Comparison of ENCODE assay signal across 13 mouse cellular contexts in the genomic region with DNA sequence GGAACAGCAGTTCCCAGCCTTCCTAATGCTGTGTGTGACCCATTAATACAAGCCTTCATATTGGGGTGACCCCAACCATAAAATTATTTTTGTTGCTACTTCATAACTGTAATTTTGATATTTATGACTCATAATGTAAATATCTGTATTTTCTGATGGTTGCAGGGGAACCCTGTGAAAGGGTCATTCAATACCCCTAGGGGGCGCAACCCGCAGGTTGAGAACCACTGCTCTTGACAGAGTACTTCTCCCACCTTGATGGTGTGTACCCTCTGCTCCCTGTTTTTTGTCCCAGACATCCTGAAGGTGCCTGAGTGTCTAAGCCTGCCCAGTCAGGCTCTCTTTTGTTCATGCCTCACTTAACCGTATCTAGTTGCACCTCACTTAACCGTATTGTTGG. TPM values are rescaled to one million over a fixed set of nuclear protein-coding genes. Genes with fewer than 3 reads are reported as not detected.
DNase-seq lines count a peak whose midpoint lies in the region; ATAC-seq and TF ChIP-seq lines count a peak whose summit lies in the region.
"Had no signal": no experiment of that assay in that cellular context is flagged by ENCODE, and none has a peak within 500 bp of the region (broad histone marks: within the 10 kb centered on the region; RNA-seq: fewer than 3 reads in every experiment).

No protein-coding gene starts in this region.

- TF ChIP-seq CTCF in liver, embryonic 14.5 days (IDR thresholded peaks at IDR 0.05; ENCODE audit: low read depth): peak; percentile 32
- peak; percentile 59 for TF ChIP-seq CTCF in Patski (IDR thresholded peaks at IDR 0.05)

- no peaks in the 10 kb centered on the region for H3K36me3 ChIP-seq in liver, embryonic 14.5 days (replicated peaks; ENCODE audit: control insufficient read depth, insufficient read depth, low read depth)
- no peaks in the 10 kb centered on the region for H3K36me3 ChIP-seq in liver, embryonic 11.5 days (ENCODE audit: control insufficient read depth, insufficient read depth, low read length)
- H3K36me3 ChIP-seq in forebrain, embryonic 15.5 days: no peaks in the 10 kb centered on the region
- H3K36me3 ChIP-seq: embryonic facial prominence, embryonic 12.5 days; stomach, embryonic 15.5 days had no signal

- TF ChIP-seq EP300 in liver, embryonic 14.5 days (IDR thresholded peaks at IDR 0.05; ENCODE audit: low read depth): no peak

- no peak for ATAC-seq in liver, embryonic 14.5 days (ENCODE audit: insufficient read depth)
- no peak for ATAC-seq in liver, embryonic 11.5 days (replicated peaks; ENCODE audit: low FRiP score)
- no peak for ATAC-seq in Patski
- no peak for ATAC-seq in forebrain, embryonic 15.5 days (replicated peaks)
- ATAC-seq in frontal cortex, adult (ENCODE audit: low TSS enrichment): no peak

- POLR2A ChIA-PET in Patski (lab: Charles Lee): no interaction called here

- no peak overlapping the region for H3K27ac ChIP-seq in liver, embryonic 14.5 days
- no peak overlapping the region for H3K27ac ChIP-seq in liver, embryonic 11.5 days (ENCODE audit: low read depth, low read length)
- H3K27ac ChIP-seq in forebrain, embryonic 15.5 days (replicated peaks): no peak overlapping the region
- H3K27ac ChIP-seq: embryonic facial prominence, embryonic 12.5 days; hindbrain, embryonic 14.5 days; stomach, embryonic 15.5 days had no signal

- H3K9me3 ChIP-seq in liver, embryonic 14.5 days (ENCODE audit: control insufficient read depth, low read length): no peaks in the 10 kb centered on the region
- H3K9me3 ChIP-seq in liver, embryonic 11.5 days (ENCODE audit: control insufficient read depth, low read length): no peaks in the 10 kb centered on the region
- H3K9me3 ChIP-seq in forebrain, embryonic 15.5 days: no peaks in the 10 kb centered on the region
- H3K9me3 ChIP-seq: embryonic facial prominence, embryonic 12.5 days; stomach, embryonic 15.5 days had no signal

- H3K27me3 ChIP-seq in liver, embryonic 14.5 days (ENCODE audit: control insufficient read depth, insufficient read depth, low read length): no peaks in the 10 kb centered on the region
- no peaks in the 10 kb centered on the region for H3K27me3 ChIP-seq in liver, embryonic 11.5 days (replicated peaks; ENCODE audit: control insufficient read depth, insufficient read depth, low read length)
- H3K27me3 ChIP-seq in Patski: no peaks in the 10 kb centered on the region
- no peaks in the 10 kb centered on the region for H3K27me3 ChIP-seq in forebrain, embryonic 15.5 days
- H3K27me3 ChIP-seq: embryonic facial prominence, embryonic 12.5 days; stomach, embryonic 15.5 days had no signal

- 68% methylated on average over 4 of the region's 4 CpGs for WGBS in liver, embryonic 14.5 days (ENCODE audit: insufficient replicate concordance)
- WGBS in liver, embryonic 11.5 days: 80% methylated on average over 4 of the region's 4 CpGs
- WGBS in forebrain, embryonic 15.5 days: 95% methylated on average over 4 of the region's 4 CpGs

- no peak overlapping the region for H3K9ac ChIP-seq in liver, embryonic 14.5 days (replicated peaks)
- H3K9ac ChIP-seq in liver, embryonic 11.5 days (ENCODE audit: low read depth, low read length): no peak overlapping the region
- H3K9ac ChIP-seq in forebrain, embryonic 15.5 days (replicated peaks): no peak overlapping the region
- H3K9ac ChIP-seq: embryonic facial prominence, embryonic 12.5 days; hindbrain, embryonic 14.5 days; stomach, embryonic 15.5 days had no signal

- CTCF ChIA-PET in Patski (lab: Charles Lee): no interaction called here

- no peak overlapping the region for H3K4me2 ChIP-seq in liver, embryonic 14.5 days (ENCODE audit: low read depth)
- no peak overlapping the region for H3K4me2 ChIP-seq in liver, embryonic 11.5 days
- no peak overlapping the region for H3K4me2 ChIP-seq in forebrain, embryonic 15.5 days (replicated peaks)
- H3K4me2 ChIP-seq: embryonic facial prominence, embryonic 12.5 days; hindbrain, embryonic 14.5 days; stomach, embryonic 15.5 days had no signal

- no peaks in the 10 kb centered on the region for H3K4me1 ChIP-seq in liver, embryonic 14.5 days (replicated peaks; ENCODE audit: control insufficient read depth in 2 of 2, insufficient read depth in 2 of 2, low read length in 1 of 2)
- no peaks in the 10 kb centered on the region for H3K4me1 ChIP-seq in liver, embryonic 11.5 days (replicated peaks; ENCODE audit: control insufficient read depth, insufficient read depth, low read length)
- H3K4me1 ChIP-seq in forebrain, embryonic 15.5 days: no peaks in the 10 kb centered on the region
- H3K4me1 ChIP-seq: embryonic facial prominence, embryonic 12.5 days; stomach, embryonic 15.5 days had no signal

- in situ Hi-C loops in Patski (cut with MboI; ENCODE audit: low pct_unique_long_range_greater_than_20kb): loop anchor here (5.0 kb wide), 2 partner anchors 95 to 350 kb away; no protein-coding TSS in a partner anchor

- H3K4me3 ChIP-seq in liver, embryonic 14.5 days (ENCODE audit: insufficient read depth in 1 of 2, low read depth in 2 of 2, low read length in 2 of 2): no peak overlapping the region
- H3K4me3 ChIP-seq in liver, embryonic 11.5 days (ENCODE audit: low read depth, low read length): no peak overlapping the region
- no peak overlapping the region for H3K4me3 ChIP-seq in forebrain, embryonic 15.5 days
- H3K4me3 ChIP-seq: embryonic facial prominence, embryonic 12.5 days; stomach, embryonic 15.5 days had no signal

- DNase-seq in cerebellum, postnatal 10 days: peak; percentile 30 to 49
- DNase-seq in cerebellum, adult 9-10 months: no peak
- DNase-seq in liver, embryonic 14.5 days (ENCODE audit: low read depth in 3 of 3, low spot score in 3 of 3): no peak
- no peak for DNase-seq in liver, embryonic 11.5 days (ENCODE audit: low spot score)
- DNase-seq in 3T3-L1 (ENCODE audit: low read depth, low spot score) (peak; percentile 15), Patski (ENCODE audit: low read depth, low spot score) (no peak)
- DNase-seq: gastrocnemius, postnatal 14 days; lung, postnatal 10 days had no signal

RNA-seq across cellular contexts. Expression of a gene that starts 27.2 kb away (rescaled TPM):
- polyA plus RNA-seq in liver, embryonic 14.5 days (2012; rRNA removed): 11.9 and 12.4 TPM in 2 replicates
- 14.2 and 17.3 TPM in 2 replicates for polyA plus RNA-seq in liver, embryonic 14.5 days (2014; fragmentation: Nextera tagmentation; extraction: Ambion mirVana)
- polyA plus RNA-seq in liver, embryonic 11.5 days (2014; fragmentation: Nextera tagmentation; extraction: Ambion mirVana): 21.6 and 23.1 TPM in 2 replicates
- polyA plus RNA-seq in Patski (2021): 81.4 TPM
- 50.5 and 54.1 TPM in 2 replicates for polyA plus RNA-seq in forebrain, embryonic 15.5 days (2015; fragmentation: Nextera tagmentation; extraction: Ambion mirVana)

RNA-seq across cellular contexts. Expression of a gene that starts 27.7 kb away (rescaled TPM):
- 2.5 and 3.4 TPM in 2 replicates for polyA plus RNA-seq in liver, embryonic 14.5 days (2012; rRNA removed)
- polyA plus RNA-seq in liver, embryonic 14.5 days (2014; fragmentation: Nextera tagmentation; extraction: Ambion mirVana): 3.9 and 5.1 TPM in 2 replicates
- 4.2 and 4.6 TPM in 2 replicates for polyA plus RNA-seq in liver, embryonic 11.5 days (2014; fragmentation: Nextera tagmentation; extraction: Ambion mirVana)
- polyA plus RNA-seq in Patski (2021): 5.0 TPM
- 3.8 and 5.5 TPM in 2 replicates for polyA plus RNA-seq in forebrain, embryonic 15.5 days (2015; fragmentation: Nextera tagmentation; extraction: Ambion mirVana)

Comparison
In these comparisons a context has a peak if more than half of its experiments do, and no peak if none do; other contexts are left out.
1. DNase-seq: peak in cerebellum, postnatal 10 days (2 of 2) and 3T3-L1 (single experiment); none in cerebellum, adult 9-10 months (single experiment), liver, embryonic 14.5 days (0 of 3), liver, embryonic 11.5 days (single experiment) and Patski (single experiment).